Mouse (Mus musculus) bone marrow, adult 2 months (tissue): Measurements from ENCODE around the gene Kremen2.

Experiments
- CTCF ChIP-seq: fragments of 200-500 bp; IDR thresholded peaks from 2 replicates; pipeline ENCODE4 v1.5.1; 2011; ENCODE audit warnings: low read length, control low read depth; ENCODE audit not compliant: control insufficient read depth, insufficient read depth
- POLR2A ChIP-seq: fragments of 200-500 bp; IDR thresholded peaks from 2 replicates; pipeline ENCODE4 v1.6.1; 2011; ENCODE audit warnings: low read depth, mild to moderate bottlenecking, control low read depth, low read length, borderline replicate concordance; ENCODE audit not compliant: control insufficient read depth

DNA sequence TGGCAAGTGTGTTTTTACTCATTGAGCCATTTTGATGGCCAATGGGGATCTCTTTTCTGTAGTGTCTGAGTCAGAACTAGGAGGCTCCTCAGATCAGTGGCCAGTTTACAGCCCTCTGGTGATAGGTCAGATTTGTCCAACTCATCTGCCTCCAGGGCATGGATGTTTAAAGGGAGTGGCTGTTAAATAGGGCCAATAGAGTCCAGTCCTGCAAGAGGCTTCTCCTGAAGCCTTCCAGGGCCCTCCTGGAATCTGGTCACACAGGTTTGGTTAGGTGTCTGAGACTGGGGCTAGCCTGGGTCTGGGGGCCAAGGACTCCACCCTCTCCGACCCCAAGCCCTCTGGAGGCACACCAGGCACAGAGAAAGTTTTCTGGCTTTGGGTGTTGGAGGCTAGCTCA, 51.1 kb downstream of the Kremen2 start:
- TF ChIP-seq CTCF (no peak), POLR2A (no peak)
